Mouse (Mus musculus) forebrain, embryonic 13.5 days (tissue): ENCODE results near the gene D2hgdh. TPM values are rescaled to one million over a fixed set of nuclear protein-coding genes. Genes with fewer than 3 reads are reported as not detected.
"Not testable (repeated sequence)": the region's sequence is repeated elsewhere in the genome, so short reads cannot be mapped to it uniquely, and the experiment has no call there.

Experiments used
- ATAC-seq: fragments of 200-750 bp; cut with Nextera tagmentation; 2 replicates; pipeline ENCODE4 v1.8.0; 2017
- H3K27ac ChIP-seq: fragments of 300-500 bp; sonication (generic); 2 replicates; pipeline ENCODE4 v1.5.1; 2015; ENCODE audit warnings: inconsistent platforms, mild to moderate bottlenecking, moderate library complexity
- H3K27me3 ChIP-seq: fragments of 300-500 bp; sonication (generic); 2 replicates; pipeline ENCODE4 v1.6.1; 2015; ENCODE audit warnings: mild to moderate bottlenecking, inconsistent platforms
- H3K36me3 ChIP-seq: fragments of 300-500 bp; sonication (generic); 2 replicates; pipeline ENCODE4 v1.6.1; 2015; ENCODE audit warnings: mild to moderate bottlenecking, inconsistent platforms; ENCODE audit not compliant: poor library complexity, severe bottlenecking
- H3K4me1 ChIP-seq: fragments of 300-500 bp; sonication (generic); 2 replicates; pipeline ENCODE4 v1.6.1; 2015; ENCODE audit warnings: inconsistent platforms
- H3K4me2 ChIP-seq: fragments of 300-500 bp; sonication (generic); 2 replicates; pipeline ENCODE4 v1.6.1; 2015; ENCODE audit warnings: inconsistent platforms, mild to moderate bottlenecking, moderate library complexity
- H3K4me3 ChIP-seq: fragments of 300-500 bp; sonication (generic); 2 replicates; pipeline ENCODE4 v1.5.1; 2015; ENCODE audit warnings: mild to moderate bottlenecking, inconsistent platforms
- H3K9ac ChIP-seq: fragments of 300-500 bp; sonication (generic); 2 replicates; pipeline ENCODE4 v1.6.1; 2015; ENCODE audit warnings: mild to moderate bottlenecking, inconsistent platforms
- H3K9me3 ChIP-seq: fragments of 300-500 bp; sonication (generic); replicated peaks from 2 replicates; pipeline ENCODE4 v1.6.1; 2016; ENCODE audit warnings: inconsistent platforms
- WGBS: fragments of 180-500 bp; shearing (Covaris S2); methylation state at CpG from one replicate; pipeline ENCODE4 v1.1.7; 2015; 5-methylcytosine and 5-hydroxymethylcytosine counted together
- polyA plus RNA-seq: library from polyadenylated mRNA; unstranded; fragments of >200 nt; fragmentation: Nextera tagmentation; extraction: Ambion mirVana; gene quantifications from 2 replicates; pipeline ENCODE4 v1.2.1, GENCODE M21; 2015

The D2hgdh gene
- polyA plus RNA-seq, 1 experiment from 2014 or later: 15.0 TPM

GRCm38 (mm10) chr1:93881778-93882177, 57.1 kb downstream of the D2hgdh start:
- no CpG with 5 or more reads among the region's 11 CpGs for WGBS
- H3K27me3 ChIP-seq, H3K27ac ChIP-seq, H3K9me3 ChIP-seq, H3K9ac ChIP-seq, H3K4me1 ChIP-seq, H3K4me3 ChIP-seq, H3K36me3 ChIP-seq, H3K4me2 ChIP-seq: not testable (repeated sequence)
- ATAC-seq: 0 out of 2 replicates have a peak, but pooled peaks have one; percentile 48

DNA sequence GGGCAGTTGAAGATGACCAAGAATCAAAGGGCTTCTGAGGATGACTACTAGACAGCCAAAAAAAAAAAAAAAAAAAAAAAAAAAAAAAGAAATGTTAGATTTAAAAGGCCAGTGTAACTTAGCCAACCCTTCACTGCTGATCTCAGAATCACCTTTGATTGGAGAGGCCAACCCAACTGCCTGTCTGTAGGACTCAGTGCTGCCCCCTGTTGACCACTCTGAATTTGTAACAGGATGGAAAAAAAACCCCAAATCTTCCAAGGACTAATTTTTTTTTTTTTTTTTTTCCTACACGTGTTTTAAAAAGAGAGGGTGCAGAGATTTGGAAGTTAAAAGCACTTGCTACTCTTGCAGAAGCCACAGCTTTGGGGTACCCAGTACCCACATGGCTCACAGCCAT, 66.2 kb downstream of the D2hgdh start:
- not testable (repeated sequence) for H3K4me2 ChIP-seq, H3K27ac ChIP-seq, H3K9me3 ChIP-seq, H3K36me3 ChIP-seq, H3K27me3 ChIP-seq, H3K9ac ChIP-seq, H3K4me3 ChIP-seq, ATAC-seq, H3K4me1 ChIP-seq
- 47% methylated on average over 1 of the region's 1 CpGs for WGBS

DNA sequence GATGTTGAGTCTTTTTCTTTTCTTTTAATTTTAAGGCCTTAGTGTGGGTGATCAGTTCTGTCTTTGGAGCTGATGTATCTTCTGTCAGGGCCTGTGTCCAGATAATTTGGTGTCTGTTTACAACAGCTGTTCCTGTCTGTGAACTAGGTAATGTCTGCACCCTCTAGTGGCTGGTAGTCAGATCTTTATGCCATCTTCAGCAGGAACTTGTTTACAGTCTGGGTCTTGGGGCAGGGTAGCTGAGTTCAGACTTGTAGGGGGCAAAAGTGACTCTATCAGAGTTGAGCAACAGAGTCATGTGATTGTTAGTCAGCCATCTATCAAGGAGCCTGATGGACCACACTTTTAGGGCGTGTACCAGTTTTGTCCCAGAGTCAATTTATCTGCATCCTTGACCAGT, 72.7 kb downstream of the D2hgdh start:
- not testable (repeated sequence) for H3K27me3 ChIP-seq, H3K9ac ChIP-seq, H3K4me2 ChIP-seq, H3K27ac ChIP-seq, H3K4me3 ChIP-seq, H3K9me3 ChIP-seq, H3K4me1 ChIP-seq, H3K36me3 ChIP-seq, ATAC-seq
- WGBS: no CpG with 5 or more reads among the region's 1 CpGs

- 82% methylated on average over 5 of the region's 5 CpGs for WGBS
- not testable (repeated sequence) for H3K4me2 ChIP-seq, ATAC-seq, H3K27ac ChIP-seq, H3K9ac ChIP-seq, H3K4me1 ChIP-seq, H3K36me3 ChIP-seq, H3K27me3 ChIP-seq, H3K4me3 ChIP-seq, H3K9me3 ChIP-seq
These were observed 76.6 kb downstream of the D2hgdh start for GRCm38 (mm10) chr1:93901291-93901690.

Other genes with a start within 250 kb of the D2hgdh start
- 222 and 245 TPM in 2 replicates for gene Stk25, start 166.2 kb upstream of the D2hgdh start, polyA plus RNA-seq
- 65.3 and 75.9 TPM in 2 replicates for gene Bok, start 139.2 kb upstream of the D2hgdh start, polyA plus RNA-seq
- 91.5 and 96.9 TPM in 2 replicates for gene Atg4b, start 73.4 kb upstream of the D2hgdh start, polyA plus RNA-seq
- 38.0 and 43.2 TPM in 2 replicates for gene Thap4, start 70.0 kb upstream of the D2hgdh start, polyA plus RNA-seq
- 234 and 245 TPM in 2 replicates for gene Dtymk, start 23.0 kb upstream of the D2hgdh start, polyA plus RNA-seq
- 14.2 and 15.8 TPM in 2 replicates for gene Ing5, start 20.9 kb upstream of the D2hgdh start, polyA plus RNA-seq
- gene Gal3st2, start 36.4 kb downstream of the D2hgdh start, polyA plus RNA-seq: not detected in 2 replicates
- 0.06 TPM in 1 of 2 replicates, not detected in the other for gene Gal3st2b, start 93.4 kb downstream of the D2hgdh start, polyA plus RNA-seq
- not detected in 2 replicates for gene Gal3st2c, start 165.6 kb downstream of the D2hgdh start, polyA plus RNA-seq
- gene Neu4, start 195.5 kb downstream of the D2hgdh start, polyA plus RNA-seq: not detected in 2 replicates
- not detected in 2 replicates for gene Pdcd1, start 227.6 kb downstream of the D2hgdh start, polyA plus RNA-seq